In genomic region chr15:61690425-61690824, GRCm38 (mm10) we compare ENCODE assay signal across 10 mouse cellular contexts.
DNase-seq lines count a peak whose midpoint lies in the region; ATAC-seq and TF ChIP-seq lines count a peak whose summit lies in the region.
"Had no signal": no experiment of that assay in that cellular context is flagged by ENCODE, and none has a peak within 500 bp of the region (broad histone marks: within the 10 kb centered on the region; RNA-seq: fewer than 3 reads in every experiment).

No protein-coding gene starts in this region.

- peak; percentile 78 for ATAC-seq in cerebellum, adult (ENCODE audit: insufficient number of reproducible peaks, low FRiP score, low TSS enrichment)
- peak; percentile 94 for ATAC-seq in hindbrain, embryonic 16.5 days
- ATAC-seq in neural tube, embryonic 13.5 days (ENCODE audit: low read depth), result peak; percentile 91
- no peak for ATAC-seq in kidney, embryonic 15.5 days (replicated peaks; ENCODE audit: low FRiP score)

- H3K27me3 ChIP-seq in hindbrain, embryonic 16.5 days (replicated peaks; ENCODE audit: control insufficient read depth, insufficient read depth, low read length), result no peaks in the 10 kb centered on the region
- H3K27me3 ChIP-seq in neural tube, embryonic 13.5 days, result no peaks in the 10 kb centered on the region
- H3K27me3 ChIP-seq in kidney, embryonic 15.5 days, result no peaks in the 10 kb centered on the region
- H3K27me3 ChIP-seq: liver, embryonic 13.5 days had no signal

- H3K4me2 ChIP-seq in hindbrain, embryonic 16.5 days (ENCODE audit: low read length), result peak overlapping the region; percentile 38
- H3K4me2 ChIP-seq in neural tube, embryonic 13.5 days, result peak overlapping the region; percentile 40
- H3K4me2 ChIP-seq in kidney, embryonic 15.5 days, result no peak overlapping the region
- H3K4me2 ChIP-seq: liver, embryonic 13.5 days had no signal

- no peaks in the 10 kb centered on the region for H3K36me3 ChIP-seq in hindbrain, embryonic 16.5 days (ENCODE audit: control insufficient read depth, insufficient read depth, low read length)
- H3K36me3 ChIP-seq in neural tube, embryonic 13.5 days, result no peaks in the 10 kb centered on the region
- no peaks in the 10 kb centered on the region for H3K36me3 ChIP-seq in kidney, embryonic 15.5 days
- H3K36me3 ChIP-seq: liver, embryonic 13.5 days had no signal

- 40% methylated on average over 13 of the region's 13 CpGs for WGBS in hindbrain, embryonic 16.5 days
- 48% methylated on average over 13 of the region's 13 CpGs for WGBS in neural tube, embryonic 13.5 days
- 85% methylated on average over 13 of the region's 13 CpGs for WGBS in kidney, embryonic 15.5 days

- H3K4me3 ChIP-seq in hindbrain, embryonic 16.5 days (ENCODE audit: low read length), result peak overlapping the region; percentile 20
- peak overlapping the region; percentile 9; the same call in 1 of the 2 replicates for H3K4me3 ChIP-seq in neural tube, embryonic 13.5 days
- H3K4me3 ChIP-seq in kidney, embryonic 15.5 days (replicated peaks), result no peak overlapping the region
- no peak overlapping the region for H3K4me3 ChIP-seq in gastrocnemius, adult 2 months
- H3K4me3 ChIP-seq: liver, embryonic 13.5 days had no signal

- no peaks in the 10 kb centered on the region for H3K9me3 ChIP-seq in hindbrain, embryonic 16.5 days (ENCODE audit: control insufficient read depth, low read length)
- no peaks in the 10 kb centered on the region for H3K9me3 ChIP-seq in neural tube, embryonic 13.5 days
- H3K9me3 ChIP-seq in kidney, embryonic 15.5 days (replicated peaks), result no peaks in the 10 kb centered on the region
- H3K9me3 ChIP-seq: liver, embryonic 13.5 days had no signal

- peak; percentile 23 for DNase-seq in cerebellum, adult 8-10 months
- DNase-seq in thymus, adult 18-20 months, result no peak
- no peak for DNase-seq in gastrocnemius, adult 2 months
- DNase-seq: gastrocnemius, postnatal 36 days; kidney, adult 2 months; liver, embryonic 13.5 days had no signal

- peak overlapping the region; percentile 26 for H3K27ac ChIP-seq in hindbrain, embryonic 16.5 days (ENCODE audit: low read depth, low read length)
- peak overlapping the region; percentile 59 for H3K27ac ChIP-seq in neural tube, embryonic 13.5 days (replicated peaks)
- no peak overlapping the region for H3K27ac ChIP-seq in kidney, embryonic 15.5 days
- H3K27ac ChIP-seq in gastrocnemius, adult 2 months, result no peak overlapping the region
- H3K27ac ChIP-seq: liver, embryonic 13.5 days had no signal

- peaks cover 5% of the 10 kb centered on the region for H3K4me1 ChIP-seq in hindbrain, embryonic 16.5 days (ENCODE audit: control insufficient read depth, insufficient read depth, low read depth, low read length)
- peaks cover 19% of the 10 kb centered on the region for H3K4me1 ChIP-seq in neural tube, embryonic 13.5 days (replicated peaks)
- H3K4me1 ChIP-seq in kidney, embryonic 15.5 days, result no peaks in the 10 kb centered on the region
- H3K4me1 ChIP-seq: liver, embryonic 13.5 days had no signal

- intact Hi-C loops in gastrocnemius, adult 2 months (cut with DNase I), result no loop called here

- H3K9ac ChIP-seq in hindbrain, embryonic 16.5 days (ENCODE audit: low read depth, low read length), result peak overlapping the region; percentile 9; the same call in 1 of the 2 replicates
- no peak overlapping the region for H3K9ac ChIP-seq in neural tube, embryonic 13.5 days
- H3K9ac ChIP-seq in kidney, embryonic 15.5 days, result no peak overlapping the region
- H3K9ac ChIP-seq: liver, embryonic 13.5 days had no signal

- no peak for TF ChIP-seq CTCF in gastrocnemius, adult 2 months (IDR thresholded peaks at IDR 0.05)

Comparison
In these comparisons a context has a peak if more than half of its experiments do, and no peak if none do; other contexts are left out.
1. H3K27ac ChIP-seq: peak in hindbrain, embryonic 16.5 days (single experiment) and neural tube, embryonic 13.5 days (single experiment); none in kidney, embryonic 15.5 days (single experiment) and gastrocnemius, adult 2 months (single experiment).
2. H3K4me3 ChIP-seq: peak in hindbrain, embryonic 16.5 days (single experiment) and neural tube, embryonic 13.5 days (single experiment); none in kidney, embryonic 15.5 days (single experiment) and gastrocnemius, adult 2 months (single experiment).